Mouse (Mus musculus) layer of hippocampus, adult 18-20 months (tissue): Measurements from ENCODE around the gene Ppp1r35. TPM values are rescaled to one million over a fixed set of nuclear protein-coding genes. Genes with fewer than 3 reads are reported as not detected.
"Not testable (repeated sequence)": the region's sequence is repeated elsewhere in the genome, so short reads cannot be mapped to it uniquely, and the experiment has no call there.

ENCODE experiments used
- DNase-seq, 2 experiments: peaks; one replicate each; pipeline ENCODE4 v3.0.0; 2022; ENCODE audit warnings: low spot score in 2 of 2
- long read RNA-seq: library from polyadenylated mRNA; stranded (forward); transcript quantifications from one replicate; pipeline ENCODE4 v2.0.0, GENCODE M21; 2021
- total RNA-seq, 2 experiments: library from RNA; stranded (reverse); gene quantifications; 2 replicates each; pipeline ENCODE4 v1.2.3; 2021

Ppp1r35 gene
- total RNA-seq, result 10 to 100 TPM; 23.1 to 26.4 TPM
- long read RNA-seq, transcript Ppp1r35-201 (4 exons, 956 nt), result major isoform, 10 of 27 reads
- long read RNA-seq, partial matches to known transcripts, result 9 of 27 reads
- long read RNA-seq, other reads (novel, unspliced or antisense), result 8 of 27 reads

- DNase-seq, result peak; percentile 96 to 98
These were observed at the start of gene Ppp1r35 for GRCm38 (mm10) chr5:137778635-137779034. Gene Ppp1r35 (plus strand): TSS chr5:137778849.

DNA sequence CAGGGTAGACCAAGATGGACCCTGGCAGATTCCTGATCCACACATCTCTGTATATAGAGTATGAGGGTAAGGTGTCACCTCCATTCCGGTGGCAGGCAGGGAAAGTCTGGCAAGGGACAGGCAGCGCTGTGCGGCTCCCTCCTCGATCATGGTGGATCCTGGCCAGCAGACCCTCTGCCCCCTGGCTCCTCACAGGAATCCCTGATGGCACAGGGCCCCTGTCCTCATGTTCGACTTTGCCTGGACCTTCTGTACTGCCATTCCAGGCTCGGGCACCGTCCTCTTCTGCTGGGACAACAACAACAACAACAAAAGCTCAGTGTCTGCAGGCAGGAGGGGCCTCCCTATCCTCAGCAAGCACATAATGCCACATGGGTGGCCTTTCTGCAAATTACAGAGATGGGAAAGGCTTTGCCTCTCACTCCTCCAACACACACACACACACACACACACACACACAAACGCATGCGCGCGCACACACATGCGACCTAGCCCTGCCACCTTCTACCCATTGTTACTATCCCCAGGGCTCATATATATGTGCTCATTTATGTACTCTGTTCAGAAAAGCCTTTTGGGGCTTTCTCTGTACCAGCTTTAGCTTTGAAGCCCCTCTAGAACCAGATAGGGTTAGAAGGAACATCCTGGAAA, 44.9 kb upstream of the Ppp1r35 start:
- DNase-seq, result no peak

DNA sequence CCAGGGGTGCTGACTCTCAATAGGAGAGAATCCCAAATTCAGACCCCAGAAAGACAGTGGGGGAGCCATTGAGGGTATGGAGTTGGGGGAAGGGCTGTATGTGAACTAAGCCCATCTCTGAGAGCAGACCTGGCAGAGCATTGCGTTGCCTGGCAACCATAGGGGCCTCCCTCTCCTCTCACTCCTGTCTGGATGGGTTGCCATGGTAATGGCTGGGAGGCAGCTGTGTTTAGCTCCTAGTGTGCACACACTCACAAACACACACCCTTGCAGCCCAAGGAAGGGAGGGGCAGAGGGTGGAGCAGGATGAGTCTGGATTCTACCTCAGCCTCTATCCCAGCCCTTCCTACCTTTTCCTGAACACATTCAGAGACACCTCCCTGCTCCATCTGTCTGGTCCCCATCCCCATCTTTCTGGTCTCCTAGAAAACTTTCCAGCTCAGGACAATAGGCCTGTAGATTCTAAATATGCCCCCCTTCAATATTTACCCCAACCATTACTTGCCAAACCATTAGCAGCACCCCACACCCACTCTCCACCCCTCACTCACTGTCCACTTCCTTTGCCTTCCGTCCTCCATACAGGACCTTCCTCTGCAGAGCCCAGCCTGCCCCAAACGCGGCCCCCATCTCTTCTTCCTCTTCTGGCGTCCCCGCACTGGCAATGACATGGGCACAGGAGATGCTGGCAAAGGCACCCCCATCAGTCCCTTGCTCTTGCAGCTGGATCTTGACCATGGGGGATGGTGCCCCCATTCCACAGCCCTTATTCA, 44.2 kb upstream of the Ppp1r35 start:
- peak; percentile 91 to 95 for DNase-seq

DNA sequence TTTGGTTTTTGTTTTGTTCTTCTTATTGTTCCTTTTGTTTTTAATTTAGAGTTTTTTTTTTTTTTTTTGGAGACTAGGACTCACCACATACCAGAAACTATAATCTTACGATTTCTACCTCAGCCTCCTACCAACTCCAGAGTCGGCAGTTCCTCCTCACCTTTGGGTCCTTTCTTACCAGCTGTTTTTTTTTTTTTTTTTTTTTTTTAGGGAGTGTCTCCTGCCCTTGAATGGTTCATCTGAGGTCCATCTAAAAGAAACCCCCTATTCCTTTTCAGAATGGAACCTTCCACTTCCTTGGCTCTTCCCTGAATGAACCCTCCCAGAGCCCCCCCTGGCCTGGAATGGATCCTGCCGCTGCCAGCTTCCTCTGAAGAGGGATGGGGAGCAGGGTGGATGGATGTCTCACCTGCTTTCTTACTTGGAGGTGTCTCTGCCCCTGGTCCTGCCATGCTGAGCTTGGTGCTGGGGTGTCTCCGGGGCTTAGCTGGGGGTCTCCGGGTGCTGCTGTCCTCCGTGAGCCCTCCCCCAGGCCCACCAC, 41.2 kb upstream of the Ppp1r35 start:
- DNase-seq, result no peak

DNA sequence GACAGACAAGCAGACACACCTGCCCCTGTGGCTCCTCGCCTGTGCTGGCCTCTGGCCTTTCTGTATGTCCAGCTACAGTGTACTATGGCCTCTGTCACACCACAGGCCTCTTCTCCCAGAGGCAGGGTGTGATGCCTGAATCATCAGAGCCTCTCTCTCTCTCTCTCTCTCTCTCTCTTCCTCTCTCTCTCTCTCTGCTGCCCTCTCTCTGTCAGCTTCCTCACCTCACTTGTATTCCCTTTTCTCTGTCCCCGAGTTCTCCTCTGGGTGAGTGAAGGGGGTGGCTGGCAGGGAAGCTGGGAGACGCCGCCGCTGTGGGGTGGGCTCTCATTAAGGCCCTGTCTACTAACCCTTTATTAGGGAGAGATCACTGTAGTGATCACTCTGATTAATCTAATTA, 40.1 kb upstream of the Ppp1r35 start:
- DNase-seq, result peak in 1 of 2 experiments; percentile 36

DNA sequence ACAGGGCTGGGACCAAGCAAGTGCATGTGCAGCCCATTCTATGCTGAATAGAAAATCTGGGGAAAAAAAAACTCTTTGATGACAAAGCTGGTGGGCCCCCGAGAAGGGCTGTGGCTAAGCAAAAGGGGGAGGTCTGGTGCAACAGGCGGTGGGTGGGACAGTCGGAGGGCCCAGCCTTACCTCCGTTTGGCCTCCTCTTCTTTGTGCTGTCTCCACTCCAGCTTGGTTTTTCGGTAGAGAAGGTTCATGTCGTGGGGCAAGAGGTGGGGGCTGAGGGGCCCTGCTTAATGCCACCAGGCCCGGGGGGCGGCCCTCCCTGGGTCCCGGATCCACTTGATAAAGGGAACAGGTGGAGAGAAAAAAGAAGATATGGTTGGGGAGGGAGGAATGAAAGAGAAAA, 39.2 kb upstream of the Ppp1r35 start:
- no peak for DNase-seq

GRCm38 (mm10) chr5:137740506-137740905, 38.1 kb upstream of the Ppp1r35 start:
- no peak for DNase-seq

DNA sequence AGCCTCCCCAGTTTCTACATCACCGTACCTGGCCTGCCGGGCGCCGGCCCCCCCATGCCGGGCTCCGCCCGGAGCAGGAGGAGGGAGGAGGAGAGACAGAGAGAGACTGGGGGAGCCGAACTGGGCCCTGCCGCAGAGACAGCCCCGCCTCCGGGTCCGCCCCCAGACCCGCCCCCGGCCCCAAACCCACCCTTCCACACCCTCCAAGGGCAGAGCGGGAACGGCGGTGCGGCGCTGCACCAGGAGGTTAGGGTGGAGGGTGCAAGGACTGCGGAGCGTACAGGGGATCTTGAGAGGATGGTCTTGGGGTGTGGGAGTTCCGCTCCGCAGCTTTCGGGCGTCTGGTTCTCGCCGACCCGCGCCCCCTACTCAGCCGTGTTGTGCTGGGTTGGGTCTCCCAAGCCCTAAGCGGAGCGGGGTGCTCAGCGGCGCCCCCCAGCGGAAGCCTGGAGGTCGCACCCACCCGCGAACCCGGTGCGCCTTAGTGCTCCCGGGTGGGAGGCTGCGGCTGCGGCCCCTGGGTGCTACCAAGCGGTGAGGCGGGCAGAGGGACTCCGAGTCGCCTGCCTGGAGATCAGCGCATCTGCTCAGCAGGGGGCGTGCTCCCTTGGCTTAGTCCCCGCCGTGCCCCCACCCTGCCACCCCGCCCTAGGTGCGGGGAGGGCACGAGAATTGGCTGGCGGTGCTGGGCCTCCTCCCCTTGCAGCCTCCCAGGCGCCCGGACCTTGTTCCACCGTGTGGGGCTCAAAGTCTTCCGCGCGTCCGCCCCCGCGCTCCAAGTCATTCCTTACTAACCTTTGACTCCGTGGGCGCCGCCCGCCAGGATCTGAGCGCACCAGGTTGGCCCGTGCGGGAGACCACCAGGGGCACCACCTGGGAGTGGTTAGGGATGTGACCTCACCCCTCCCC, 37.4 kb upstream of the Ppp1r35 start, which contains the start of gene Nyap1:
Nyap1 (minus strand) TSS at position 585 of the 909 bp plus-strand sequence.
- peak; percentile 65 to 85 for DNase-seq

- no peak for DNase-seq
These were observed 36.6 kb upstream of the Ppp1r35 start for GRCm38 (mm10) chr5:137742048-137742447.

DNA sequence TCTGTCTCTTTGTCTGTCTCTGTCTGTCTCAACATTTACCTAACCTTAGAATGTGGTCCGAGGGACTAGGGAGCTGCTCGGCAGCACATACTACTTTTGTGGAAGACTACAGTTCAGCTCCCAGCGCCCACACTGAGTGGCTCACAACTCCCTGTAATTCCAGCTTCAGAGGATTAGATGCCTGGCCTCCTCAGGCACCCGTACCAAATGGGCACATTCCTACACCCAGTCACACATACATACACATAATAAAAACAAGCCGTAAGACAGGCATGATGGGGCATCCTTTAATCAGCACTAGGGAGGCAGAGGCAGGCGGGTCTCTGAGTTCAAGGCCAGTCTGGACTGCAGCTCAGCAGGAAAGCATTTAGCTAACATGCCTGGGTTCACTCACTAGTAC, 35.8 kb upstream of the Ppp1r35 start:
- no peak for DNase-seq

- DNase-seq, result peak in 1 of 2 experiments; percentile 39
These were observed 34.5 kb upstream of the Ppp1r35 start for GRCm38 (mm10) chr5:137744197-137744596.

DNA sequence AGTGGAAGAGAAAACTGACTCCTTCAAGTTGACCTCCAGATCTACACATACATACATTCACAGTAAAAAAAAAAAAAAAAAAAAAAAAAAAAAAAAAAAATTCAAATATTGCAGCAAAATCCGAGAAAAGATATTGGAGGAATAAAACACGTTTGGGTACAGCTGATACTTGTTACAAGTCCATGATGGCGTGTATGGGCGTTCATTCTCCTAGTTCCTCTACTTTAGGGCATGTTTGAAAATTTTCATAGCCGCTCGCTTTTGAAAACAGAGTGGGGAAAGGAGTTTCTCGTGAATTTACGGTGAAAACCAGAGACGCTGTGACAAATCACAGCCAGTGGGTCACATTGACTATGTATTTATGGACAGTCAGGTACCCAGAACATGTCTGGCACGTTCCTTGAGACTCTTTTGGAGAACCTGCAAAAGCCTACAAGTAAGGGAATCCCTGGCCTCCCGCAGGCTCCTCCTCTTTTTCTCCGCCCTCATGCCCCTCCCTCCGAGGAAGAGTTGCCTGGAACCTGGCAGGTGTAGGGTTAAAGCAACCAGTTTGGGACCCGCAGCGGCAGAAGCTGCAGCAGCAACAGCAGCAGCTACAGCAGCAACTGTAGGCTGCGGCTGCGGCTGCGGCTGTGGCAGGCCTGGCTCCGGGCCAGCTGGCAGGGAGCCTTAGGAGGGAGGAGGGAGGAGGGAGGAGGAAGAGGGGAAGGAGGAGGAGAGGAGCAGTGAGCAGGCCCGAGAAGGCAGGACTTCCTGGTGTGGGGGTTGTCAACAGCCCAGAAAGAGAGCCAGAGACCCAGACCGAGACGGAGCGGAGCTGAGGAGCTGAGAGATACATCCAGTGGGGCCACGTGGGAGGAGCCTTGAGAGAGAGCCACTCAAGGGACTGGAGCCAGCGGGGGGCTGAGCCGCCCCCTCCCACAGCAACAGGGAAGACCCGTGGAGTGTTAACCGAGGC, 33.2 kb upstream of the Ppp1r35 start, which contains the start of gene Tsc22d4:
Tsc22d4 (plus strand) TSS at position 517 of the 958 bp plus-strand sequence.
- DNase-seq, result peak; percentile 86 to 88

DNA sequence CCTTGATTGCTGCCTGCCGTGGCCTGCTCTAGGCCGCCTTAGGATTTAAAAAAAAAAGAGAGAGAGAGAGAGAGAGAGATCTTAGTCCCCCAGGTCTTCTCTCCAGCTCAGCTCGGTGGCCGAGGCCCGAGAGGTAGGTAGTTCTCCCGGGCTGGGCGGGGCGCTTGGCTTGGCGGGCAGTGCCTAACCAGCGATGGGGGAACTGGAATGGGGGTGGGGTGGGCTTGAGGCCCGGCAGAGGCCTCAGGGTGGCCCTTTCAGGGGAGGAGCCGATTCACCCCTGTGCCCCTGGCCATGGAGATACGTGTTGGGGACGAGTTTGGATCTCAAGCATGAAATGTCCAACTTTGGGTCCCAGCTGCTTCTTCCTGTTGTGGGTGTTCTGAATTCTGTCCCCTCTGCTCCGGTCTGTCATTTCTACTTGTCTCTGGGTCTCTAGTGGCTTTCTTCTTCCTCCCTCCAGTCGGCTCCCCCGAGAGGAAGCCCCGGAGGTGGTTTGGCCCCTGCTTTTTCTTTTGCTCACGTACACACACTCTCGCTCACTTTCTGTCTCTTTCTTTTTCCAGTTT, 32.3 kb upstream of the Ppp1r35 start:
- no peak for DNase-seq

- DNase-seq, result no peak
These were observed 31.8 kb upstream of the Ppp1r35 start for GRCm38 (mm10) chr5:137746851-137747325.

DNA sequence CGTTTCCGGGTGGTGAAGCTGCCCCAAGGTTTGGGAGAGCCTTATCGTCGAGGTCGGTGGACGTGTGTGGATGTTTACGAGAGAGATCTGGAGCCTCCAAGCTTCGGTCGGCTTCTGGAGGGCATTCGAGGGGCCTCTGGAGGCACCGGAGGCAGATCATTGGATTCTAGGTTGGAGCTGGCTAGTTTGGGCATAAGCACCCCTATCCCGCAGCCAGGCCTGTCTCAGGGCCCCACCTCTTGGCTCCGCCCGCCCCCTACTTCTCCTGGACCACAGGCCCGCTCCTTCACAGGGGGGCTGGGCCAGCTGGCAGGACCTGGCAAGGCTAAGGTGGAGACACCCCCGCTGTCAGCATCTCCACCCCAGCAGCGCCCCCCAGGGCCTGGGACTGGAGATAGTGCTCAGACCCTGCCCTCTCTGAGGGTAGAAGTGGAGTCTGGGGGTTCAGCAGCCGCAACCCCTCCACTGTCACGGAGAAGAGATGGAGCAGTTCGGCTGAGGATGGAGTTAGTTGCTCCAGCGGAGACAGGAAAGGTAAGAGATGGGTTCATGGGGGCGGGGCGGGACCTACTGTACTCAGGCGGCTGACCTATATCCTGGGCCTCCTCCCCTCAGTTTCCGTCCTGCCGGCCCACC, 31.2 kb upstream of the Ppp1r35 start:
- DNase-seq, result no peak

- no peak for DNase-seq
These were observed 30.4 kb upstream of the Ppp1r35 start for GRCm38 (mm10) chr5:137748130-137748770.

DNA sequence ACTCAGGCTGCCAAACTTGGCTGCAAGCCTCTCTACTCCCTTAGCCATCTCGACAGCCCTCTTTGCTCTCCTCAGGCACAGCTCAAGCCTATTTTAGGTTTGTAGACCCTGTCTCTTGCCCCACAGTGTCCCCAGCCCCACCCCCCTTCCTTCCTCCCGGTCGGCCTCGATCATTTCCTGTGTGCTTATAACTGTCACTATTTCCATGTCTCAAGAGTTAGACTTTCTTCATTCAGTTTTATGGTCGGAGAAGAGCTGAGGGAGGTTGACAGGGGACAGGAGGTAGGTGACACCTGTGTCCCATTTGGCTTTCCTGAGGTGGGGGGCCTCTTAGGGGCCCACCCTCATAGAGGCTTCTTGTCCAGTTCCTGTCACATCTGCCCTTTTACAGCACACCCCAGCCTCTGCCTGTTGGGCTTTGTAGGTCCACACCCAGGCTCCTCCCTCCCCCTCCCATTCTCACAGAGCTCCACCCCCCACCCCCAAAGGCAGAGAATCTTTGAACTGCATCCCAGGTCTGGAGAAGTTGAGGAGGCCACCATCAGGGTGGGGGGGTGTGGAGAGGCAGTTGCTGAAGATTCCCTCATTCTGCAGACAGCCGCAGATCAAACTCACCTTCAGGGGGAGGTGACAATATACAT, 29.3 kb upstream of the Ppp1r35 start:
- DNase-seq, result no peak

GRCm38 (mm10) chr5:137750212-137750611, 28.4 kb upstream of the Ppp1r35 start:
- DNase-seq, result not testable (repeated sequence)
